Comparison of ENCODE assay signal across 8 mouse cellular contexts in genomic region chr11:117414871-117415323, GRCm38 (mm10).
DNase-seq lines count a peak whose midpoint lies in the region; ATAC-seq and TF ChIP-seq lines count a peak whose summit lies in the region.

No protein-coding gene starts in this region.

- H3K79me2 ChIP-seq in MEL (ENCODE audit: control insufficient read depth, insufficient read depth, low read length, poor library complexity): no peaks in the 10 kb centered on the region

- H3K36me3 ChIP-seq in MEL (ENCODE audit: control insufficient read depth in 1 of 2, insufficient read depth in 2 of 2, low read length in 2 of 2): peaks cover 0 to 11% of the 10 kb centered on the region in 2 experiments; a peak in 2 of 4 replicates
- H3K36me3 ChIP-seq in heart, postnatal 0 days (replicated peaks; ENCODE audit: control insufficient read depth, insufficient read depth, low read length): no peaks in the 10 kb centered on the region

- TF ChIP-seq RAD21 in MEL (IDR thresholded peaks at IDR 0.05; ENCODE audit: low read depth, low read length): no peak

- H3K27me3 ChIP-seq in MEL (ENCODE audit: control insufficient read depth in 1 of 2, insufficient read depth in 2 of 2, low read length in 2 of 2): peaks cover 3 to 7% of the 10 kb centered on the region in 2 experiments
- H3K27me3 ChIP-seq in heart, postnatal 0 days (ENCODE audit: control insufficient read depth, insufficient read depth, low read length): peaks cover 44% of the 10 kb centered on the region

- H3K4me3 ChIP-seq in MEL (ENCODE audit: control insufficient read depth in 1 of 2, insufficient read depth in 1 of 2, low read depth in 2 of 2, low read length in 2 of 2): peak overlapping the region; percentile 11 to 26; a peak in 2 of 4 replicates
- peak overlapping the region; percentile 41 for H3K4me3 ChIP-seq in embryonic fibroblast, embryonic 13.5 days (ENCODE audit: insufficient read depth, low read length)
- H3K4me3 ChIP-seq in heart, postnatal 0 days (ENCODE audit: low read depth, low read length): peak overlapping the region; percentile 32

- WGBS in heart, postnatal 0 days: under 1% methylated on average over 20 of the region's 21 CpGs

- H3K4me2 ChIP-seq in heart, postnatal 0 days (ENCODE audit: low read depth, low read length): peak overlapping the region; percentile 55

- H3K9ac ChIP-seq in MEL (ENCODE audit: control insufficient read depth, low read depth, low read length, poor library complexity, severe bottlenecking): no peak overlapping the region
- 0 out of 2 replicates have a peak overlapping the region, but pooled peaks have one; percentile 25 for H3K9ac ChIP-seq in heart, postnatal 0 days (replicated peaks; ENCODE audit: low read depth, low read length)

- no peak for TF ChIP-seq POLR2A in MEL (IDR thresholded peaks at IDR 0.05; ENCODE audit: control insufficient read depth in 1 of 2, insufficient read depth in 1 of 2, low read depth in 1 of 2, low read length in 2 of 2, poor library complexity in 1 of 2)
- TF ChIP-seq POLR2A in embryonic fibroblast, embryonic 13.5 days (IDR thresholded peaks at IDR 0.05; ENCODE audit: low read depth, low read length): no peak

- no peak for TF ChIP-seq EP300 in MEL (IDR thresholded peaks at IDR 0.05; ENCODE audit: low read depth in 1 of 2, low read length in 2 of 2)
- no peak for TF ChIP-seq EP300 in heart, postnatal 0 days (IDR thresholded peaks at IDR 0.05; ENCODE audit: low read depth)

- ATAC-seq in heart, postnatal 0 days (ENCODE audit: insufficient read depth, low read depth): no peak

- no peak overlapping the region for H3K27ac ChIP-seq in MEL (ENCODE audit: control insufficient read depth, low read depth, low read length)
- H3K27ac ChIP-seq in embryonic fibroblast, embryonic 13.5 days (ENCODE audit: insufficient read depth, low read length): no peak overlapping the region
- no peak overlapping the region for H3K27ac ChIP-seq in heart, postnatal 0 days (ENCODE audit: low read depth)

- H3K4me1 ChIP-seq in MEL (ENCODE audit: control insufficient read depth in 1 of 2, insufficient read depth in 2 of 2, low read length in 2 of 2): peaks cover 5 to 15% of the 10 kb centered on the region in 2 experiments; a peak in 3 of 4 replicates
- no peaks in the 10 kb centered on the region for H3K4me1 ChIP-seq in embryonic fibroblast, embryonic 13.5 days (ENCODE audit: control insufficient read depth, insufficient read depth, low read length)
- H3K4me1 ChIP-seq in heart, postnatal 0 days (ENCODE audit: control insufficient read depth, insufficient read depth): peaks cover 17% of the 10 kb centered on the region

- TF ChIP-seq CTCF in MEL (IDR thresholded peaks at IDR 0.05 in 2 of 3, conservative IDR thresholded peaks at IDR 0.05 in 1 of 3; ENCODE audit: control insufficient read depth in 1 of 3, insufficient read depth in 1 of 3, low read depth in 2 of 3, low read length in 3 of 3, poor library complexity in 1 of 3, severe bottlenecking in 1 of 3): no peak
- TF ChIP-seq CTCF in embryonic fibroblast, embryonic 13.5 days (IDR thresholded peaks at IDR 0.05; ENCODE audit: borderline replicate concordance, insufficient read depth, low read length): no peak
- TF ChIP-seq CTCF in heart, postnatal 0 days (IDR thresholded peaks at IDR 0.05; ENCODE audit: low read depth): no peak

- peak; percentile 47 to 49 for DNase-seq in B cell, adult 2 months
- DNase-seq in MEL (ENCODE audit: low read depth, low spot score): peak; percentile 60
- peak; percentile 45 for DNase-seq in heart, postnatal 0 days (ENCODE audit: low spot score)
- peak; percentile 81 for DNase-seq in kidney, postnatal 10 days
- DNase-seq in lung, postnatal 4 days: peak; percentile 48 to 53
- DNase-seq in testis, postnatal 14 days (ENCODE audit: low spot score): peak; percentile 29
- no peak for DNase-seq in layer of hippocampus, adult 9-10 months (ENCODE audit: low spot score)

- no peaks in the 10 kb centered on the region for H3K9me3 ChIP-seq in MEL (replicated peaks; ENCODE audit: insufficient read depth, low read length)
- H3K9me3 ChIP-seq in heart, postnatal 0 days (replicated peaks; ENCODE audit: control insufficient read depth, low read length): no peaks in the 10 kb centered on the region

TF ChIP-seq in MEL, 35 proteins besides CTCF, POLR2A, EP300 and RAD21:
- TF ChIP-seq GATA1 (IDR thresholded peaks at IDR 0.05; ENCODE audit: low read depth, low read length) (no peak), MYC (IDR thresholded peaks at IDR 0.05; ENCODE audit: low read depth, low read length) (no peak), HCFC1 (IDR thresholded peaks at IDR 0.05; ENCODE audit: low read depth, low read length) (0 out of 2 replicates have a peak, but pooled peaks have one; percentile 17), CHD2 (IDR thresholded peaks at IDR 0.05; ENCODE audit: low read length) (no peak)
TF ChIP-seq in MEL: peak in this region for 1.
